Mouse (Mus musculus): Measurements from ENCODE around the gene Gfod2.
A peak's percentile ranks its signal among the peaks of the same experiment; 100 is the strongest.

Gfod2 gene

DNA sequence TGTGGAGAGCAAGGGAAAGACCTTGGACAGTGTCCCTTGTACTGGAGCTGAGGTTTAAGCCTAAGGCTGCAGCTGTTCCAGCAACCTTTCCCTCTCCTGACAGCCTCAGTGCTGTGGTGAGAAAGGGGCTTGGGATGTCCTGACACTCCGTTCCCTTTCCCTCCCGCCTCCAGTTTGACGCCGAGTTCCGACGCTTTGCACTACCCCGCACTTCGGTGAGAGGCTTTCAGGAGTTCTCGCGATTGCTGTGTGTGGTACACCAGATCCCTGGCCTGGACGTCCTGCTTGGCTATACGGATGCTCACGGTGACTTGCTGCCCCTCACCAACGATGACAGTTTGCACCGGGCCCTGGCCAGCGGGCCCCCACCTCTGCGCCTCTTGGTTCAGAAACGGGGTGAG lies 56.5 kb downstream of the Gfod2 start:
- no peak for DNase-seq

DNA sequence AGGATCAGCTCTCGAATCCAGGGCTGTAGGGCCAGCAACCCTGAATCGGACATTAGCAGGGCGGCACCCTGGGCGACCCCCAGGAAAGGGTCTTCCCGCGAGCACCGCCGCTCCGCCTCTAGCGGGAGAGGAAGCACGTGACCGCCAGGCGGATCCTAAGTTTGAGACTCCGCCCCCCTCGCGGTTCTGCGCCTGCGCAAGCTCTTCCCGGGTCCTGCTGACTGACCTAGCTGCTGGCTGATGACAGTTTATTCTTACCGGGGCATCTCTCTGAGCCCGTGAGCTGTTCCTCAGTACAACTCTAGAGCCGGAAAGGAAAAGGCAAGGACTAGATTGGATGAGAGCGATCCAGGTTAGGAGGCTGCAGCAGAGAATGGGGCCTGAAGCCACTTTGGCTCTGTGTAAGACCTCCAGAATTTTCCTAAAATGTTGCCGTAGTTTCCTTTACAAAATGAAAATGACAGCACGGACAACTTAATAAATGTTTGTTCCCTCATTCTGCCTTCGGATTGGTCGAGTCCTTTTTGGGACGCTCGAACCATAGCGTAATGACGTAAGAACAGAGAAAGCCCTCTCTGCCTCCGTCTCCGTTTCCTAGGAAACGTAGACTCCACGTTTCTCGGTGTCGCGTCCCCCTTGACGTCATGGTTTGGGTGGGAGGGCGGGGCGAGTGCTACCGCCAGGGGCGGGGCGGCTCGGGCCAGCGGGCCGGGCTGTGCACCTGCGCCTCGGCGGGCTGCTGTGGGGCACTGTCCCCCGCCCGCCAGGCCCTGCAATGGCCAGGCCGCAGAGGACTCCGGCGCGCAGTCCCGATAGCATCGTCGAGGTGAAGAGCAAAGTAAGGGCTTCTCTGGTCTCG lies 57.3 kb downstream of the Gfod2 start, which contains the start of the genes Acd and Pard6a:
TSS of gene Acd (minus strand) at position 137 of the 859 bp plus-strand sequence.
TSS of gene Pard6a (plus strand) at position 183 of the 859 bp plus-strand sequence.
- DNase-seq, result peak; percentile 95

DNA sequence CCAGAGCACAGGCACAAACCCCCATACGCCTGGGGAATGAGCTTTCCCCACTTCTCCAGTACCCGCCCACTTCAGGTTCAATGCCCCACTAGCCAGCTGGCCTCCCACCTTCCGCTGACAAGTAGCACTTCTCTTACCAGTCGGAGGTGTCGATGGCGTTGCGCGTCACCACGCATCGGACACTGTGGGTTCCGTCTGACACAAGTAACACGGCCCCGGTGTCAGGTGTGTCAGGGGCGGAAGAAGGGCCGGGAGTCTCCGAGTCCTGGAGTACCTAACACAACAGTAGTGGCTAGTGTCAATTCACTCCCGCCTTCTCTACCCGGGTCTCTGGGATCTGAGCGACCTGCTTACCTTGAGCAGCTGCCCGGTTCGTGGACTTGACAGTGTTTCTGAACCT lies 57.9 kb downstream of the Gfod2 start:
- peak; percentile 63 for DNase-seq

DNA sequence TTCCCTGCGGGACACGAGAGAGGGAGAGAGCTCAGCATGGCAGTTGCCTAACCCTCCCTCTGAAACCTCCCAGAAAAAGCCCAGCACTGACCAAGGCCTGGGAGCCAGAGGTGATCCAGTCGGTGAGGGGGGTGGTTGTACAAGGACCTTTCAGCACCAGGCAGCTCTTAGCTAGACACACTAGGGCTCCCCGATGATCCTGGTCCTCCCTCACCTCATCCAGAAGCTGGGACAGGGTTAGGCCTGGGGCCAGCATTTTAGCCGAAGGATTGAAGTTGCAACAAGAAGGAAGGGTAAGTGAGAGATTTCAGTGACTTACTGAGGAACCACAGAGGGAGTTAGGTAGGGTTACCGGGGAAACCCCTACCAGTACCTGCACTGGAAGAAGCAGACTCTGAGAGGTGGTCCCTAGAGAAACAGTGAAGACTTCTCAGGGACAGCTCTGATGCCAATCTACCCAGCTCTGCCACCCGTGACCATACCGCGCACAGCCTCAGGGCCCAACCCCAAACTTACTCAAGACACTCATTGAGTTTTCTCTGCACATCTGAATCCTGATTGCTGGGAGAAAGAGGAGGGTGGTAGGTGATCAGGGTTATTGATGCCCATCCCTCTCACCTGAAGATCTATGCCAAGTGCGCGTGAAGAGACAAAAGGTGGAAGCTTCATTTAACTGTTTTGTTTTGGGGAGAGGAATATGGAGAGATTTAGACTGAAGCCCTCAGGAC lies 58.8 kb downstream of the Gfod2 start:
- DNase-seq, result no peak

DNA sequence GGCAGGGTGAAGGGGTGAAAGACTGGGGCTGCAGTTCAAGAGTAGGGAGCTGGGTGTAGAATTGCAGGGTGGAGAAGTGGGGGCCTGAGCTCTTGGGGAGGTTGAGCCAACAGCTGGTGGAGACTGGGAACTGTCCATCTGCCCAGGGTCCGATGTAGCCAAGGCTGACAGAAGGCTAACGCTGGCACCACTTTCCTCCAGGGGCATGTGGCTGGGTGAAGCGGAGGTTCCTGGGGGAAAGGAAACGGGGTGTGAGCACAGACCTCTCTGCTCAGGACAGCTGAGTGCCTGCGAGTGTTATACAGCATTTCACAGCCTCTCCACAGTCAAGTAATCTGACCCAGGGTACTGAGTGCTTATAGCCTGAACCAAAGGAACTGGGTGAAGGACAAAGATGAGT lies 59.7 kb downstream of the Gfod2 start:
- DNase-seq, result no peak

DNA sequence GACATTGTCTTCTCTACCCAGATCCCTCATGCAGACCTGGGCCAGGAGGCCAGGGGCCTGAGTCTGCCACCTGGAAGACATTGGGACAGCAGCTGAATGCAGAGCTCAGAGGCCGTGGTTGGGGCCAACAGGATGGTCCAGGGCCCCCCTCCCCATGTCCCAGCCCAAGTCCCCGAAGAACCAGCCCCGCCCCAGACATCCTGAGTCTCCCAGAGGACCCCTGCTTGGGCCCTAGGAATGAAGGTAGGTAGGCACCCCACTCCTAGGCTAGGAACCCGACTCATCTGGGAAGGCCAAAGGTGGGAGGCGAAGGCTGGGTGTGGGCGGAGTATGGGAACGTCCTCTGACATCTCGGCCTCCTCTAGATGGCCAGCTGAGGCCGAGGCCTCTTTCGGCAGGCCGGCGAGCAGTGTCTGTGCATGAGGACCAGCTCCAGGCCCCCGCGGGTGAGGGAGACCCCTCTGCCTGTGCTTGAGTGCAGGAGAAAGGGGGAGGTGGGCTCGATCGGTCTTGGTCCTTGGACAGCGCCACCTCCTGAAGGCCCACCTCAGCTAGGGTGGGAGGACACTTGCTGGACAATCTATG lies 61.2 kb downstream of the Gfod2 start:
- DNase-seq, result no peak

DNA sequence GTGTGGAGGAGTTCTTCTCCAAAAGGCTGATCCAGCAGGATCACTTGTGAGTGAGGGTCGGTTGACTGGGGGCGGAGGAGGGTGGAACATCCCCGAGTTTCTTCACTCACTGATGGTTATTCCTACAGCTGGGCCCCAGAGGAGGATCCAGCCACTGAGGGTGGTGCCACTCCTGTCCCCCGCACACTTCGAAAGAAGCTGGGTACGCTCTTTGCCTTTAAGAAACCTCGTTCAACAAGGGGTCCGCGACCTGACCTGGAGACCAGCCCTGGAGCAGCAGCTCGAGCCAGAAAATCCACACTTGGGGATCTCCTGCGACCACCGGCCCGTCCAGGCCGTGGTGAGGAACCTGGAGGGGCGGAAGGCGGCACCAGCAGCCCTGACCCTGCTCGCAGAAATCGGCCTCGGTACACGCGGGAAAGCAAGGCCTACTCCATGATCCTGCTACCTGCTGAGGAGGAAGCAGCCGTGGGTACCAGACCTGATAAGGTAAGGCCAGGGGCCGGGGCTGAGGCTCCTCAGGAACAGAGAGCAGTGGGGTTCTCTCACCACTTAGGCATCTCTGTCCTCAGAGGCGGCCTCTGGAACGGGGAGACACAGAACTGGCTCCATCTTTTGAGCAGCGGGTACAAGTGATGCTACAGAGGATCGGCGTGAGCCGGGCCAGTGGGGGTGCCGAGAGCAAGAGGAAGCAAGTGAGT lies 63.2 kb downstream of the Gfod2 start:
- DNase-seq, result no peak

DNA sequence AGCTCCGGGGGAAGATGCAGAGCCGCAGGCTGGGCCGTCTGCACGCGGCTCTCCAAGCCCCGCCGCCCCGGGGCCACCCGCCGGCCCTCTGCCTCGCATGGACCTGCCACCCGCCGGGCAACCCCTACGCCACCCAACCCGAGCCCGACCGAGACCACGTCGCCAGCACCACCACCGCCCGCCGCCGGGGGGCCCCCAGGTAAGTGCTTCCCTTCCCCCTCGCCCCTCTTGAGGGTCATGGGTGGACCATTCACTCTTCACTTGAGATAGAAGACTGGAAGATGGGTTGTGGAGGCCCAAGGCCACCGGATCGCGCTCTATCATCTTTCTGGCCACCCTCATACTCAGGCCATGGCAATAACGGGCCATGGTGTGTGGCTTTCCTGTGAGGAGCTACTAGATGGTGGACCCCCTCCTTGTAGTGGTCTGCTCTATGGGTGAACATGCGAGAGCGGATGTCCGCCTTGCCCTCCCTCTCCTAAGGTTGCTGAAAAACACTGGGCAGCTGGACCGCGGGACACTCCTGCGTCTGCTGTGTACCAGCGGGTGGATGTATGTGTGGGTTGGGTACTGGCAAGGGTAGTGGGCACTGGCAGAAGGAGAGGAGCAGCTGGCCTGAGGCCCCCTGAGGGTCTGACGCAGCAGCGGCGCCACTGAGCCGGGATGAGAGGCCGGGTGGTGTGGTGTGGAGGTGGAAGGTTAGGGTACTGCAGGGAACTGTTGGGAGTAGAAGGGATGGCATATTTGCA lies 64.2 kb downstream of the Gfod2 start:
- no peak for DNase-seq

DNA sequence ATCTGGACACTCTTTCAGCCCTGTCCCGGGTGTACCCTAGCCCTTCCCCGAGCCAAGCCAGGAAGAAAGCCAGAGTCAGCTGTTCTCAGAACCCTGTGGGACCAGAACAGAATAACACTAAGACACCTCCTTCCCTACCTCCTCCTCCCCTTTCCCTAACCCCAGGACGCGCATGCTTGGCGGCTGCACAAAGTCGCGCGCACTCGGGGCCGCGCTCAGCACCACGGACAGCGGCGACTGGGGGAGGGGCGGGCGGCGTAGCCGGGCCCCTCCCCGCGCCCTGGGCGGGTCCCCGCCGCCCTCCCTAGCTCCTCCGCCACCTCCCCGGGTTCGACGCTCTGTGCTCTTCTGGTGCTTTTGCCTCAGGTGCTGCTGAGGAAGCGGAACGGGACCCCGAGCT lies 64.8 kb downstream of the Gfod2 start:
- DNase-seq, result peak; percentile 74

DNA sequence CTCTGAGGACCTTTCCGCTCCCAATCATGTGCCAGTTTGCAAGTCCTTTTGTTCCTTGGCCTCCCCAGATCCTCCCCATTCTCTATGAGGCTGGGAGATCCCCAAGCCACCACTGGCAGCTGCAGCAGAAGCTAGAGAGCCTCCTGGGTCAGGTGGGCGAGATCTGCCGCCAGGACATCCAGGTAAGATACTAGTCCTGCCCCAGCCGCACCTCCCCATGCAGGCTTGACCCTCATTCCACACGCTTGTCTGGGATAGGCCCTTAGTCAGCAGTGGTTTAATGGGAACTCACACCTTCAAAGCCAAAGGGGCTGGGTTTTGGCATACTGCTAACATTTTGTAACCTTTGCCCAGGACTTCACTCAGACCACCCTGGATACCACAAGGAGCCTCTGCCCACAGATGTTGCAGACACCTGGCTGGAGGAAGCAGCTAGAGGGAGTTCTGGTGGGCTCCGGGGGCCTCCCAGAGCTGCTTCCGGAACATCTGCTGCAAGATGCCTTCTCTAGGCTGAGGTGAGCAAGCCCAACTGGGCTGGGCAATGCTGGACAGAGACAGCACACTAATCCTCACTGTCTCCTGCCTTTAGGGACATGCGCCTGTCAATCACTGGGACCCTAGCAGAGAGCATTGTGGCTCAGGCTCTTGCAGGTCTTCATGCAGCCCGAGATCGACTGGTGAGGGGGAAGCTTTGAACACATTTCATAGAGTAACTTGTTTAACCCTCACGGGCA lies 65.8 kb downstream of the Gfod2 start:
- DNase-seq, result no peak

DNA sequence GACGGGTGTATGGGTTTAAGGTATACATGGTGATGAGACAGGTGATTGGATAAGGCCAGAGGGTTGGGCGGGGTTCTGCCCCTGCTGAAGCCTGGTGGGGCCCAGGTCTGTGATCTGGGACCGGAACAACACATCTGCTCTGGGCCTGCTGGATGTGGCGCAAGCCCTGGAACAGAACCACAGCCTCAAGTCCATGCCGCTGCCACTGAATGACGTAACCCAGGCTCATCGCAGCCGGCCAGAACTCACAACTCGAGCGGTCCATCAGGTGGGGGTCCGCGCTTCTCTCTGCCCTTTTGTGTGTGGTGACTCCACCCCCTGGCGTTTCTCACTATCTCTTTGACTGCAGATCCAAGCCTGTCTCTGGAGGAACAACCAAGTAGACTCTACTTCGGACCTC lies 67.5 kb downstream of the Gfod2 start:
- no peak for DNase-seq

DNA sequence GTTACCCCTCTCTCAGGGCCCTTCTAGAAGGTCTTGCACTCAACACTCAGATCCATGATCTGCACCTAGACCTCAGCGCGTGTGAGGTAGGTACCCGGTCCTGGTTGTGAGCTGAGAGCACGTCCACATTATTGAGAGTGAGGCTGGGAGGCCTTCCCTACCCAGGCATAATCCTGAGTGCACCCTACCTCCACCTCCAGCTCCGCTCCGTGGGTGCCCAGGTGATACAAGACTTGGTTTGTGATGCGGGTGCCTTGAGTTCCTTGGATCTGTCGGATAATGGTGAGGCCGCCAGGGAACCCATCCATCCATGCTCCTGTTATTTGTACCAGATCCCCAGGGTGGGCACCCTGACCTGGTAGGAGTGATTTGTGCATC lies 68.5 kb downstream of the Gfod2 start:
- DNase-seq, result no peak

DNA sequence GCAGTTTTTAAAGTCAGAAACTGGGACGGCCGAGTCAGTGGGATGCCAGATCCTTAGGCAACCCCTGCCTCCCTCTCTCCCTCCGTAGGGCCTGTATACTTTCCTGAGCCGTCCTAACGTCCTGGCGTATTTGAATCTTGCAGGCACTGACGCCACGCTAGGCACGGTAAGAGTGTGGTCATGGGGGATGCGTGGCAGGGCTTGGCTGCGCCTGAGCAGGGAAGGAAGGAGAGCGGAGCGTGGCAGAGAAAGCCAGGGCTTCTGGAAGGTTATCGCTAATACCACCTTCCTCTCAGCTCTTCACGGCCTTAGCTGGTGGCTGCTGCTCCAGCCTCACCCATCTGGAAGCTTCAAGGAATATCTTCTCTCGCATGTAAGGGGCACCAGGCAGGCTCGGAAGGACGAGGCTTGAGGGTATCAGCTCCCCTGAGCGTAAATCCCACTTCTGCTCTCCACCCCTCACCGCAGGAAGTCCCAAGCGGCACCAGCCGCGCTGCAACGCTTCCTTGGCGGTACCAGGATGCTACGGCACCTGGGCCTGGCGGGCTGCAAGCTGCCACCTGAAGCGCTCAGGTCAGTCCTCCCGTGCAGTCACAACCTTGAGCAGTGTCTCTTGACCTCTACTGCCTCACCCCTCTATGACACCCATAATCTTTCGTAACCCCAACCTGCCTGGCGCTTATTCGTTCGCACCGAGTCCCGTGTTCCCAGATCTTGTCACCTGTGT lies 69.0 kb downstream of the Gfod2 start:
- no peak for DNase-seq

DNA sequence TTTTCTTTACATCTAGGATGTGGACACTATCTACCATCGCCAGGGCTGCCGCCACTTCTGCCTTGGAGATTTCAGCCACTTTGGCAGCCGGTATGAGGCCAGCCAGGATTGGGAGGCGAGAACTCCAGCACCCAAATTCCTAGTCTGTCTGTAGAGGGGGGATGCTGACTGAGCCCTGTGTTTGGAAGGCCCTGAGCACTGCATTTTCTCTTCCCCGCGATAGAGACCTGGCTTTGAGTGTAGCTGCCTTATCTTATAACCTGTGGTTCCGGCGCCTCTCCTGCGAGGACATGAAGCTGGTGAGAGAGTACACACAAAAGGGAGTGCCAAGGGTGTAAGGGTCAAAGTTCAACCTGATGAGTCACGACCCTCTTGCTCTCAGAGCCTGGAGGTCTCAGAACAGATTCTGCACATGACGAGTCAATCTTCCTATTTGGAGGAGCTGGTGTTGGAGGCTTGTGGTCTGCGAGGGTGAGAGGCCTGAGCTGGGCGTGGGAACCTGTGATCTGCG lies 70.2 kb downstream of the Gfod2 start:
- DNase-seq, result no peak

DNA sequence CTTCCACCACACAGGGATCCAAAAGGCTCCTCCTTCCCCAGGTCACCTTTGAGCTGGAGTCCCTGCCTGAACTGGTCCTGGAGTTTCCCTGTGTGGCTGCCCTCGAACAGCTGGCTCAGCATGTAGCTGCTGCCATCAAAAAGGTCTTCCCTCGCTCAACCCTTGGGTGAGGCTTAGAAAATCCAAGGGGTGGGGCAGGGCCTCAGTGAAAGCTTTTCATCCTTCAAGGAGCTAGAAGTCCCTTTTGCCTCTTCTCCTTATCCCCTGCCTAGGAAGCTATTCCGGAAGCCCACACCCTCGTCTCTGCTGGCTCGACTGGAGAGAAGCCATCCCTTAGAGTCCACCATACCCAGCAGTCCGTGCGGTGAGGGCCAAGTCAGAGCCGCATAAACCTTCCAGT lies 71.0 kb downstream of the Gfod2 start:
- DNase-seq, result no peak

DNA sequence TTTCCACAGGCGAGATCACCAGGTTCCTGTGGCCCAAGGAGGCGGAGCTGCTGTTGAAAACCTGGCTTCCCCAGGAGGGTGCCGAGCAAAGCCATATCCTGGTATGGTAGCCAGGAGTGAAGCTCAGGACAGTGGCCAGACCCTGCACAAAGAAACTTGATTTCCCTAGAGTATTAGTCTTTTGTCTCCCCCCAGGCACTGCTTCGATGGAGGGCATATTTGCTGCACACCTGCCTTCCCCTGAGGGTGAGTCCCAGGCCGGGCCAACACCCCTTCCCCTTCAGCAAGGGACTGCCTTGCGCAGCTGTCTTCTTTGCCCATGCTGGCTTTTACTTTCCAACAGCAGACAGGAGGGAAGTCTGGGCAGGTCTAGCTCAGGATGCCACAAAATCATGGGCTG lies 71.9 kb downstream of the Gfod2 start:
- DNase-seq, result no peak

DNA sequence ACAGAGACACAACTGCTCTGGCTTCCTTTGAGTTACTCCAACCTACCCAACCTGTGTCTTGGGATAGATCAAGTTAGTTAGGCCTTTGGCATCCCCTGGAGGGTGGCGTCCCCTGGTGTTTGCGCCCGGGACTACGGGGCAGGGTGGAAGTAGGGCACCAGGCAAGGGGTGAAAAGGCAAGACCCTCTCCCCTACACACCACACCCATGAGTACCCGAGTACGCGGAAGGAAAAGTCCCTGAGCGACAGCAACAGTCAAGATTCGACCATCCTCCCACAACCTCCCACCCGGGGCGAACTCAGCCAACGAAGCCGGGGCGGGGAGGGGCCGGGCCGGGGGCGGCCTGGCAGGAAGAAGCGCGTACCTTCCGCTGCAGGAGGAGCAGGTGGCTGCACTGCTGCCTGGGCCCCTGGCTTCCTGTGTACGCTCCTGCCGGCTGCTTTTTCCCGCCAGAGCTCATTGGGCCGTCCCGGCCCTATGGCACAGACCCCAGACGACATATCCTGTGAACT lies 72.6 kb downstream of the Gfod2 start, which contains the start of gene Carmil2:
TSS of gene Carmil2 (plus strand) at position 479 of the 513 bp plus-strand sequence.
- DNase-seq, result no peak

DNA sequence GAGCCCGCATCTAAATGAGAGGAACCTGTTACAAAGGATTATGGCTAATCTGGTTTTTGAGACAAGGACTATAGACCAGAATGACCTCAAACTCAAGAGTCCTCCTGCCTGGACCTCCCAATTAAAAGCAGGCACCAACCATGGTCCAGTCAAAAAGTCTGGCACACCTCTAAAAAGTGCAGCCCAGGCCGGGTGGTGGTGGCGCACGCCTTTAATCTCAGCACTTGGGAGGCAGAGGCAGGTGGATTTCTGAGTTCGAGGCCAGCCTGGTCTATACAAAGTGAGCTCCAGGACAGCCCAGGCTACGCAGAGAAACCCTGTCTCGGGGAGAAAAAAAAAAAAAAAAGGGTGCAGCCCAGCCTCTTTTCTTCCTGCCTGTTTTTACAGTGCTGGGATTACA lies 73.1 kb downstream of the Gfod2 start:
- DNase-seq, result no peak

DNA sequence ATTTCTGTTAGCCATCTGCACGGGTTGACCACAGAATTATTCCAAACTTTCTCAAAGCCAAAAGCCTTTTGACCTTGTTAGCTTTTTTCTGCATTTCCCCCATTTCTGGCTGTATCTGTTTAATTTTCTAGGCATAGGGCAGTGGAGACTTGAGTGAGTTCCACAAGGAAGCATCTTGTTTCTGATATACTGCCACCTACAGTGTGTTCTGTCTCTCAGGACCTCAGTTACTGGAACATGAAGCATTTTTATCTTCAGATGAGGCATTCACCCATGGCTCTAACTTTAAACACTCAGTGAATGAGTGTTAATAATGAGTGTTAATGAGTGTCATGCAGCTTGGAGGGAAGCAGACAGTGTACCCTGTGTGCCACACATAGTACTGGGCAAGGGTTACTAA lies 80.6 kb downstream of the Gfod2 start:
- no peak for DNase-seq
